Mouse (Mus musculus): ENCODE measurements around the gene Pygm.

The Pygm gene

DNA sequence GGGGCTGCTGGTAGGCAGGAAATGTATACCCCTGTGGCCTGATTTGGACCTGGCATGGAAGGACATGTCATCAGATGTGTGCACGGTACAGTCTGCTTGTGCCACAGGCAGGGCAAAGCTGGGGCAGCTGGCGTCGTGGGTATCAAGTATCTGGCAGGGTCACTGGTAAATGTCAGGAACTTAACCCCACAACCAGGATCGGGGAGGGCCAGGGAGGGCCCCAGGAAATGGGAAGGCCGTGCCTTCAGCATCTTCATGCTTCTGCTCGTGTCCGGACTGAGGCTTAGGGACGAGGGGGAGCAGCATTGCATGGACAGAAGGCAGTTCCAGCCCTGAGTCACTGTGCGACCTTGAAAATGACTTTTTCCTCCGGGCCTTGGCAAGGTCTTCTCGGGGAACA lies 755 bp downstream of the Pygm start:
- CTCF ChIA-PET: no interaction called here

- CTCF ChIA-PET: no interaction called here
Observed at GRCm38 (mm10) chr19:6385419-6385818, 1.2 kb downstream of the Pygm start.

DNA sequence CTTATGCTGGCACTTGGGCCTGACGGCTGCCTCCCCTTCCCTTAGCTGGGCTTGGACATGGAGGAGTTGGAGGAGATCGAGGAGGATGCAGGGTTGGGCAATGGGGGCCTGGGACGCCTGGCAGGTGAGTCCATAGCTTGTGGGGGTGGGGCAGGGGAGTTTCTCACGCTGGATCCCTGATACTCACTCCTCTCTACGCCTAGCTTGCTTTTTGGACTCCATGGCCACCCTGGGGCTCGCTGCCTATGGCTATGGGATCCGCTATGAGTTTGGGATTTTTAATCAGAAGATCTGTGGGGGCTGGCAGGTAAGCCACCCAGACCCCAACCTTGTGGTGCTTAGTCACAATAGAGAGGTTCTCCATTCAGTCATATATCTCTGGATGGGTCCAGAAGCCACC lies 1.6 kb downstream of the Pygm start:
- CTCF ChIA-PET: interaction anchor here (0.6 kb wide), 1 partner anchor 130 kb away, joined by 3 read pairs; no protein-coding TSS in a partner anchor

DNA sequence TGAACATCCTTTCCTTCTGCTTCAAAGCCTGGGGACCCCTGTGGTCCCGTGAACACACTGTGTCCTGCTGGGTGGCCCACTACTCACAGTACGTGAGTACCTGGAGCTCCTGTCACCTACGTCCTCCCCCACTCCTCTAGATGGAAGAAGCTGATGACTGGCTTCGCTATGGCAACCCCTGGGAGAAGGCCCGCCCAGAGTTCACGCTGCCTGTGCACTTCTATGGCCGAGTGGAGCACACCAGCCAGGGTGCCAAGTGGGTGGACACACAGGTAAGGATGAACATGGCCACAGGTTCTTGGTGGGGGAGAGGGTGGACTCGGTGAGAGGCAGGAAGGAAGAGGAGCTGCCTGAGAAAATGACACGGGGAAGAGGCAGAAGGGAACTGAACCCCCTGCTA lies 2.0 kb downstream of the Pygm start:
- CTCF ChIA-PET: interaction anchor here (0.6 kb wide), 1 partner anchor 129 kb away, joined by 3 read pairs; no protein-coding TSS in a partner anchor

- CTCF ChIA-PET: interaction anchor here (0.5 kb wide), 1 partner anchor 89 kb away, joined by 10 read pairs; no protein-coding TSS in a partner anchor
Observed at GRCm38 (mm10) chr19:6388006-6388405, 3.8 kb downstream of the Pygm start.

DNA sequence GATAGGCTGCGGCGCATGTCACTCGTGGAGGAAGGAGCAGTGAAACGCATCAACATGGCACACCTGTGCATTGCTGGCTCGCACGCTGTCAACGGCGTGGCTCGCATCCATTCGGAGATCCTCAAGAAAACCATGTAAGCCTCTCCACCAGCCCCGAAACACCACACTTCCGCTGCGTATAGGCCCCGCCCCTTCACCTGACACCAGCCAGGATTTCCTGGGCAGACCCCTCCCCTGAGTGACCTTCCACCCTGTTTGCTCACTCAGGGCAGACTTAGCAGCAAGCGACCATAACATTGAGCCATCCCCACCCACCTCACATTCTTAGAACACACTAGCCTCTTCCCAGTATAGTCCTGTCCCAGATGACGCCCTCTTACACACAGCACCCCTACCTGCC lies 5.6 kb downstream of the Pygm start:
- CTCF ChIA-PET: no interaction called here

DNA sequence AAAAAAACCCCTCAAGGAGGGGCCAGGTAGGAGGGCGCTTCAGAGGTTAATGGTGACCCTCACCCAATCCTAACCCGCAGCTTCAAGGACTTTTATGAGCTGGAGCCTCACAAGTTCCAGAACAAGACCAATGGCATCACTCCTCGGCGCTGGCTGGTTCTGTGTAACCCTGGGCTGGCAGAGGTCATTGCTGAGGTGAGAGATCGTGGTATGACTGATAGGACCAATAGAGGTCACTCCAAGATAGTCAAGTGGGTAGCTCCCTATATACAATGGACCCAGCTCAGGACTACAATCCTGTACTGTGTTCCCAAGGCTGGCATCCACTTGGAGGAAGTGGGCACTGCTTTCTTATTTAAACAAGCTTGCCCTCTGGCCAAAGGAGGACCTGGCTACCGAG lies 6.1 kb downstream of the Pygm start:
- CTCF ChIA-PET: no interaction called here

GRCm38 (mm10) chr19:6392743-6393393 lies 8.7 kb downstream of the Pygm start:
- CTCF ChIA-PET: no interaction called here

DNA sequence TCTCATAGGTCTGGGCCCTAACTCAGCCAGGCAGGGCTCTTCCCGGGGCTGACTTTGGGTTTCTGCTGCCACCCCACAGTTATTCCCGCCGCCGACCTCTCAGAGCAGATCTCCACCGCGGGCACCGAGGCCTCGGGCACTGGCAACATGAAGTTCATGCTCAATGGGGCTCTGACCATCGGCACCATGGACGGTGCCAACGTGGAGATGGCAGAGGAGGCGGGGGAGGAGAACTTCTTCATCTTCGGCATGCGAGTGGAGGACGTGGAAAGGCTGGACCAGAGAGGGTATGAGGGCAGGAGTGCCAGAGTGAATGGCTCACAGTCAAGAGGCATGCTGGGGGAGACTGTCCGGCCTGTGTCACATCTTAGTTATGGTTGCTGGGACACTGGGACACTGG lies 9.4 kb downstream of the Pygm start:
- CTCF ChIA-PET: no interaction called here

GRCm38 (mm10) chr19:6396237-6396636 lies 12.0 kb downstream of the Pygm start:
- CTCF ChIA-PET: no interaction called here

GRCm38 (mm10) chr19:6397582-6398249 lies 13.5 kb downstream of the Pygm start:
- CTCF ChIA-PET: interaction anchor here (0.9 kb wide), 1 partner anchor 62 kb away, joined by 3 read pairs; no protein-coding TSS in a partner anchor

DNA sequence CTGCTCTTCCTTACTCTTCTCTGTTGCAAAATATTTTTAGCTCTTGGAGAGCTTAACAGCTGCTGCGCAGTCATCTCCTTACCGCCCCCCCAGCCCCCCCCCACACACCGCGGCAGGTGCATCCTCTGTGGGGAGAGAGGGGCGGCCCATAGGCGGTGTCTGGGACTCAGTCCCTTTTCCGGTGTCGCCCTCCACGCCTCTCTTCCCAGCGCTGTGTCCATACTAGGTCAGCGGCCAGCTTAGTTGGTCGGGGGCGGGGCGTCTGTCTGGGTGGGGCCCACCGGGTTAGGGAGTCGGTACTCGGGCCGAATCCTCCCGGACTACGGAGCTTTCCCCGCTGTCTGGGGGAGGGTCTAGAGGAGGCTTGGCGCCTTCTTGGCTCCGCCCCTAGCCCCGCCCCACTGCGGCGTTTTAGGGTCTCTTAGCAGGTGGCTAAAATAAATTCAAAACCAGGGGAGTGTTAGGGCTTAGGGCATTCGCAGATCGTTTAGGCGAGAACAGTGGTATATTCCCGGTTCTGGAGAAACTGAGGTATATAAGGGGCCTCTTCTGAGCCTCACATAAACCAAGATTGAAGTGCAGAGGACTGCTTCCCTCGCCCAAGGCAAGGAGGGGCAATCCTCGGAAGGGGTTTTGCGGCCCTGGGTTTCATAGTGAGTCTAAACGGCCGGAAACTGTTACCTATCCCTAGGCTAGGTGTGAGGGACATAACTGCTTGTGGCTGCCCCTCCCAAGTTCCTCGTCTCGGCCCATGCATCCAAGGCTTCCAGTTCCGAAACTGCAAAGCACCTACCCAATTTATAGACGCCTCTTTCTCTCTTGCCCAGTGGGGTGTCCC lies 14.5 kb downstream of the Pygm start:
- CTCF ChIA-PET: interaction anchor here (1.0 kb wide), 1 partner anchor 33 kb away, joined by 3 read pairs; no protein-coding TSS in a partner anchor

GRCm38 (mm10) chr19:6399285-6400095 lies 15.3 kb downstream of the Pygm start, which contains the start of gene Rasgrp2:
Rasgrp2 (plus strand) TSS chr19:6399340.
- CTCF ChIA-PET: interaction anchor here (1.0 kb wide), 1 partner anchor 34 kb away, joined by 3 read pairs; no protein-coding TSS in a partner anchor

DNA sequence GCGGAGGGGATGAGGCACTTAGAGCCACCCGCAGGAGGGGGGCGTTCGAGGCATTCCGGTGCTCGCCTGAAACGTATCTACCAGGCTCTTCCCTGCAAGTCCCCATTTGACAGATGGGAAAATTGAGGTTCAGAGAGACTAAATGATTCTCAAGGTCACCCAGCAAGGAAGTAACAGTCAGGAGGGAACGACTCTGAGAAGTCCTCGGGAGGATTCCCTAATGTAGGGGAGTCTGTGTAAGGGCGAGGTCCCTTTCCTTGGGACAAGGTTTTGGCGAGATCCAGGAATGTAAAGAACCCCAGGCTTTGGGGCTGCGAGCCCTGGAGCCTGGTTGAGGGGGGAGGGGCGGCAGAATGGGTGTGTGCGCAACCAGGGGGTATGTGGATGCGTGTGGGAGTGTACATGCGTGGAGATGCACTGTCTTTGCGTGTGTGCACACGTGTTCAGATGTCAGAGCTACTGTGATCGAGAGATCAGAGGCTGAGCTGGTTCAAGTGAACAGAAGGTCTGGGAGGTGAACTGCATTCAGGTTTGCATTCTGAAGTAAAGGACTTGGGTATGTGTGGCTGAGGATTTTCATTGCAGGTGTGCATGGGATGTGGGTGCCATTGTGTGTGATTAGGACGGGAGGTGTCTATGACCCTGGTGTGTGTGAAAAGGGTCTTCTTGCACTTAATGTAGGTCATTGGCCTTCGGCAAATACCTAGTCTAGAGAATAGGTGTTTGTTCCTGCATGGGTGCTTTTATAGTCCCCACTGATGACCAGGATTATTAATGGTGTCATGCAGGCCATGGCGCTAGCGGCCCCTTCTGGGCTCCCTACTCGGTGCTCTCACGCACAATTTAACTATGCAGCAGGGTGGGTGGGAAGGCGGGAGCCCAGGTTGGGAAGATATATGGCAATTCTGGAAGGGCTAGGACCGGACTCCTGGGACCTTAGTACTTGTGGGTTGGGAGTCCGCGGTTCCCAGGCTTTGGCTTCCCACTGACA lies 16.2 kb downstream of the Pygm start:
- CTCF ChIA-PET: no interaction called here

- CTCF ChIA-PET: interaction anchor here (0.6 to 1.1 kb wide), 3 partner anchors 11 to 265 kb away, joined by 3 to 4 read pairs (median 3); no protein-coding TSS in a partner anchor
Observed at GRCm38 (mm10) chr19:6401131-6401815, 17.1 kb downstream of the Pygm start.

GRCm38 (mm10) chr19:6401951-6402350 lies 17.8 kb downstream of the Pygm start:
- CTCF ChIA-PET: interaction anchor here (0.6 to 1.1 kb wide), 3 partner anchors 11 to 264 kb away, joined by 3 to 4 read pairs (median 3); no protein-coding TSS in a partner anchor

DNA sequence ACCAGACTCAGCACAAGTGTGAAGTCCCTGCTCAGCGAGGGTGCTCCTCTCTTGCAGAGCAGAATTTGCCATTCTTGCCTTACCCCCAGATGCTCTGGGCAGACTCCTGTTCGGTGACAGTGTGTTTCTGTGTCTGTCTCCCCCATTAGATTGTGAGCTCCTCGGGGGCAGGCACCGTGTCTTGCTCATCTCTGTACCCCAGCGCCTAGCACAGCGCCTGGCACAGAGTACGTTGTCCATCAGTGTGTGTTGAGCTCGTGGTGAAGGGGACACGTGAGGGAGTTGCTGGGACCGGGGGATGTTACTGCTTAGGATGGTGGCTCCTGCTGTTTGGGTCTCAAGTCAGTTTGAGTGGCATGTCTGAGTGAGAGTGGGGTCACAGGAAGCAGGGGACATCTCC lies 19.7 kb downstream of the Pygm start:
- CTCF ChIA-PET: no interaction called here

- CTCF ChIA-PET: interaction anchor here (0.6 kb wide), 1 partner anchor 172 kb away, joined by 3 read pairs; no protein-coding TSS in a partner anchor
Observed at GRCm38 (mm10) chr19:6405433-6405832, 21.2 kb downstream of the Pygm start.

GRCm38 (mm10) chr19:6407109-6407508 lies 22.9 kb downstream of the Pygm start:
- CTCF ChIA-PET: no interaction called here
